Comparison of ENCODE assay signal across 8 mouse cellular contexts in genomic region chr7:7136379-7136866, GRCm38 (mm10). TPM values are rescaled to one million over a fixed set of nuclear protein-coding genes. Genes with fewer than 3 reads are reported as not detected.
A peak's percentile ranks its signal among the peaks of the same experiment; 100 is the strongest.
DNase-seq lines count a peak whose midpoint lies in the region.

Zfp773 (minus strand) TSS chr7:7136755.

- no peaks in the 10 kb centered on the region for H3K27me3 ChIP-seq in midbrain, embryonic 10.5 days (ENCODE audit: low read depth, poor library complexity, severe bottlenecking)

- 0 out of 2 replicates have a peak, but pooled peaks cover 4% of the 10 kb centered on the region for H3K9me3 ChIP-seq in midbrain, embryonic 10.5 days (replicated peaks)

- peaks cover 18% of the 10 kb centered on the region for H3K36me3 ChIP-seq in midbrain, embryonic 10.5 days

- H3K27ac ChIP-seq in midbrain, embryonic 10.5 days (replicated peaks): peak within 1 kb of the TSS; percentile 87

- peak; percentile 38 for DNase-seq in gastrocnemius, adult 18-20 months (ENCODE audit: low spot score)
- DNase-seq in gastrocnemius, postnatal 36 days: no peak
- DNase-seq in embryo, embryonic 11 days: peak; percentile 80
- DNase-seq in heart, adult 18-20 months: peak; percentile 45 to 56
- peak; percentile 77 for DNase-seq in kidney, adult 18-20 months
- peak; percentile 67 for DNase-seq in left cerebral cortex, postnatal 4 days
- peak; percentile 77 for DNase-seq in midbrain, embryonic 10.5 days (ENCODE audit: low spot score)
- DNase-seq in right cerebral cortex, postnatal 4 days: peak; percentile 61

- intact Hi-C loops in gastrocnemius, postnatal 36 days (cut with DNase I): no loop called here
- intact Hi-C loops in left cerebral cortex, postnatal 4 days (cut with DNase I): no loop called here

- 4% methylated on average over 16 of the region's 16 CpGs for WGBS in midbrain, embryonic 10.5 days

- H3K4me3 ChIP-seq in midbrain, embryonic 10.5 days: peak within 1 kb of the TSS; percentile 57

- H3K4me1 ChIP-seq in midbrain, embryonic 10.5 days: peaks cover 11% of the 10 kb centered on the region

RNA-seq across cellular contexts. Expression of gene Zfp773, which starts in this region (rescaled TPM):
- 1 to 10 TPM; 1.2 to 1.3 TPM for total RNA-seq in gastrocnemius, adult 18-20 months (2021)
- under 1 TPM; 0.56 to 0.59 TPM for total RNA-seq in gastrocnemius, postnatal 36 days (2021)
- under 1 TPM; 0.37 to 0.51 TPM for total RNA-seq in heart, adult 18-20 months (2021)
- 1 to 10 TPM; 5.1 TPM for total RNA-seq in left cerebral cortex, postnatal 4 days (2021)
- 5.0 and 8.2 TPM in 2 replicates for polyA plus RNA-seq in midbrain, embryonic 10.5 days (2016; fragmentation: Nextera tagmentation; extraction: Ambion mirVana)

Comparison
In these comparisons a context has a peak if more than half of its experiments do, and no peak if none do; other contexts are left out.
1. DNase-seq: peak in gastrocnemius, adult 18-20 months (single experiment), embryo, embryonic 11 days (single experiment), kidney, adult 18-20 months (single experiment), left cerebral cortex, postnatal 4 days (single experiment), midbrain, embryonic 10.5 days (single experiment) and right cerebral cortex, postnatal 4 days (single experiment); none in gastrocnemius, postnatal 36 days (0 of 2).
2. Peak in DNase-seq in heart, adult 18-20 months; RNA of the gene not detected or under 1 TPM.